Mouse (Mus musculus) spleen, adult 2 months (tissue): ENCODE results near the gene Corin.

ENCODE experiments used
- CTCF ChIP-seq: fragments of 200-500 bp; IDR thresholded peaks from 2 replicates; pipeline ENCODE4 v1.5.1; 2011; ENCODE audit warnings: mild to moderate bottlenecking, inconsistent platforms; ENCODE audit not compliant: insufficient read depth, insufficient read length, insufficient replicate concordance; ENCODE audit errors: extremely low read depth
- POLR2A ChIP-seq: fragments of 200-500 bp; IDR thresholded peaks from 2 replicates; pipeline ENCODE4 v1.6.1; 2011; ENCODE audit warnings: low read depth, low read length, inconsistent platforms

GRCm38 (mm10) chr5:72411874-72412329 lies 92.4 kb downstream of the Corin start:
- no peak for TF ChIP-seq POLR2A
- TF ChIP-seq CTCF: no peak
